Mouse (Mus musculus) heart, embryonic 11.5 days (tissue): ENCODE results near the gene Pyy. TPM values are rescaled to one million over a fixed set of nuclear protein-coding genes. Genes with fewer than 3 reads are reported as not detected.

Experiments
- ATAC-seq: fragments of 200-750 bp; cut with Nextera tagmentation; replicated peaks from 2 replicates; pipeline ENCODE4 v1.8.0; 2017; ENCODE audit warnings: moderate library complexity; ENCODE audit not compliant: insufficient number of reproducible peaks, low FRiP score, low TSS enrichment
- H3K27ac ChIP-seq: fragments of 300-500 bp; sonication (generic); 2 replicates; pipeline ENCODE4 v1.5.1; 2014; ENCODE audit warnings: mild to moderate bottlenecking, low read depth, low read length
- H3K27me3 ChIP-seq: fragments of 300-500 bp; sonication (generic); 2 replicates; pipeline ENCODE4 v1.6.1; 2014; ENCODE audit warnings: mild to moderate bottlenecking, low read length, mixed read lengths; ENCODE audit not compliant: control insufficient read depth, insufficient read depth
- H3K36me3 ChIP-seq: fragments of 300-500 bp; sonication (generic); 2 replicates; pipeline ENCODE4 v1.6.1; 2014; ENCODE audit warnings: mild to moderate bottlenecking, low read length, moderate library complexity, mixed read lengths; ENCODE audit not compliant: control insufficient read depth, insufficient read depth
- H3K4me1 ChIP-seq: fragments of 300-500 bp; sonication (generic); 2 replicates; pipeline ENCODE4 v1.6.1; 2014; ENCODE audit warnings: low read length; ENCODE audit not compliant: control insufficient read depth, insufficient read depth
- H3K4me2 ChIP-seq: fragments of 300-500 bp; sonication (generic); 2 replicates; pipeline ENCODE4 v1.6.1; 2014; ENCODE audit warnings: mild to moderate bottlenecking, moderate library complexity
- H3K4me3 ChIP-seq: fragments of 300-500 bp; sonication (generic); 2 replicates; pipeline ENCODE4 v1.5.1; 2014; ENCODE audit warnings: low read depth, low read length
- H3K9ac ChIP-seq: fragments of 300-500 bp; sonication (generic); 2 replicates; pipeline ENCODE4 v1.6.1; 2014; ENCODE audit warnings: mild to moderate bottlenecking, low read depth, low read length, moderate library complexity
- H3K9me3 ChIP-seq: fragments of 300-500 bp; sonication (generic); replicated peaks from 2 replicates; pipeline ENCODE4 v1.6.1; 2016; ENCODE audit warnings: low read length; ENCODE audit not compliant: control insufficient read depth
- WGBS: fragments of 180-500 bp; shearing (Covaris S2); extraction: QIAGEN DNeasy Blood & Tissue Kit; methylation state at CpG from one replicate; pipeline ENCODE4 v1.1.7; 2014; ENCODE audit not compliant: insufficient replicate concordance; 5-methylcytosine and 5-hydroxymethylcytosine counted together
- polyA plus RNA-seq: library from polyadenylated mRNA; unstranded; fragments of >200 nt; fragmentation: Nextera tagmentation; extraction: Ambion mirVana; gene quantifications from 2 replicates; pipeline ENCODE4 v1.2.1, GENCODE M21; 2014

Pyy gene
- polyA plus RNA-seq, 1 experiment from 2014 or later: 0.69 TPM

GRCm38 (mm10) chr11:102102485-102103258, 5.0 kb downstream of the Pyy start:
- peaks cover 46% of the 10 kb centered on the region for H3K27me3 ChIP-seq
- H3K4me1 ChIP-seq: peaks cover 6% of the 10 kb centered on the region
- H3K4me3 ChIP-seq: no peak overlapping the region
- peak overlapping the region; percentile 16; the same call in 1 of the 2 replicates for H3K4me2 ChIP-seq
- WGBS: 14% methylated on average over 17 of the region's 17 CpGs
- H3K36me3 ChIP-seq: no peaks in the 10 kb centered on the region
- H3K27ac ChIP-seq: no peak overlapping the region
- H3K9me3 ChIP-seq: no peaks in the 10 kb centered on the region
- no peak overlapping the region for H3K9ac ChIP-seq
- ATAC-seq: no peak

DNA sequence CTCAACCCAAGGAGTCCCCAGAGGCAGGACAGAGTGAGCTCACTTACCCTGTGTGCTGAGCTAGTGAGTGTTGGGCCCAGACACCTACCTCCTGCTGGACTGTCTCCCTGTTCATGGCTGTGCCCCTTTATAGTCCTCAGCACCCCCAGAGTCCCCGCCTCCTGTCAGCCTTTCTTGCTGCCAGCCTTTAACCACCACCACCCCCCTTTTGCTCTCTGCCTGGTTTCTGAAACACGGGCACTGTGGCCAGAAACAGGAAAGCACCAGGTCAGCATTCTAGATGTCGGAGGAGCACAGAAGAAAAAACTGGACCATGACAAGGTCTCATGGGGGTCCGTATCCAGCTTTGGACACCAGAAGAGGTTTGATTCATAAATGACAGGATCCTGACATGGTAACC, 6.4 kb downstream of the Pyy start, which contains the start of gene Ppy:
Gene Ppy, minus strand, starts transcription at position 101 of the 400 bp plus-strand sequence.
- no peak within 1 kb of the TSS for H3K9ac ChIP-seq
- no peak within 1 kb of the TSS for H3K27ac ChIP-seq
- H3K9me3 ChIP-seq: no peaks in the 10 kb centered on the region
- no peak within 1 kb of the TSS for H3K4me2 ChIP-seq
- 79% methylated on average over 4 of the region's 4 CpGs for WGBS
- no peak for ATAC-seq
- H3K27me3 ChIP-seq: peaks cover 32% of the 10 kb centered on the region
- H3K4me1 ChIP-seq: peaks cover 7% of the 10 kb centered on the region
- H3K4me3 ChIP-seq: no peak within 1 kb of the TSS
- H3K36me3 ChIP-seq: no peaks in the 10 kb centered on the region

GRCm38 (mm10) chr11:102096887-102097391, 10.7 kb downstream of the Pyy start:
- peak overlapping the region; percentile 43; the same call in 1 of the 2 replicates for H3K9ac ChIP-seq
- no peaks in the 10 kb centered on the region for H3K9me3 ChIP-seq
- ATAC-seq: peak; percentile 86
- 4% methylated on average over 17 of the region's 18 CpGs for WGBS
- peak overlapping the region; percentile 61 for H3K4me2 ChIP-seq
- H3K36me3 ChIP-seq: no peaks in the 10 kb centered on the region
- no peak overlapping the region for H3K27ac ChIP-seq
- peaks cover 19% of the 10 kb centered on the region for H3K4me1 ChIP-seq
- peak overlapping the region; percentile 25 for H3K4me3 ChIP-seq
- peaks cover 7% of the 10 kb centered on the region; the same call in 1 of the 2 replicates for H3K27me3 ChIP-seq

- H3K27ac ChIP-seq: no peak overlapping the region
- peak overlapping the region; percentile 61 for H3K4me2 ChIP-seq
- H3K9me3 ChIP-seq: no peaks in the 10 kb centered on the region
- no peaks in the 10 kb centered on the region for H3K36me3 ChIP-seq
- peaks cover 19% of the 10 kb centered on the region for H3K4me1 ChIP-seq
- H3K9ac ChIP-seq: peak overlapping the region; percentile 43; the same call in 1 of the 2 replicates
- ATAC-seq: 0 out of 2 replicates have a peak, but pooled peaks have one; percentile 16
- peak overlapping the region; percentile 25; the same call in 1 of the 2 replicates for H3K4me3 ChIP-seq
- peaks cover 4% of the 10 kb centered on the region; the same call in 1 of the 2 replicates for H3K27me3 ChIP-seq
- WGBS: 73% methylated on average over 5 of the region's 5 CpGs
These were observed 11.2 kb downstream of the Pyy start for GRCm38 (mm10) chr11:102096446-102096845.

GRCm38 (mm10) chr11:102095676-102096075, 12.0 kb downstream of the Pyy start:
- no peak overlapping the region for H3K4me2 ChIP-seq
- H3K27ac ChIP-seq: no peak overlapping the region
- no peak overlapping the region for H3K4me3 ChIP-seq
- peaks cover 19% of the 10 kb centered on the region for H3K4me1 ChIP-seq
- WGBS: 59% methylated on average over 3 of the region's 3 CpGs
- 0 out of 2 replicates have a peak, but pooled peaks cover 4% of the 10 kb centered on the region for H3K27me3 ChIP-seq
- no peaks in the 10 kb centered on the region for H3K36me3 ChIP-seq
- no peak for ATAC-seq
- H3K9me3 ChIP-seq: no peaks in the 10 kb centered on the region
- H3K9ac ChIP-seq: no peak overlapping the region

DNA sequence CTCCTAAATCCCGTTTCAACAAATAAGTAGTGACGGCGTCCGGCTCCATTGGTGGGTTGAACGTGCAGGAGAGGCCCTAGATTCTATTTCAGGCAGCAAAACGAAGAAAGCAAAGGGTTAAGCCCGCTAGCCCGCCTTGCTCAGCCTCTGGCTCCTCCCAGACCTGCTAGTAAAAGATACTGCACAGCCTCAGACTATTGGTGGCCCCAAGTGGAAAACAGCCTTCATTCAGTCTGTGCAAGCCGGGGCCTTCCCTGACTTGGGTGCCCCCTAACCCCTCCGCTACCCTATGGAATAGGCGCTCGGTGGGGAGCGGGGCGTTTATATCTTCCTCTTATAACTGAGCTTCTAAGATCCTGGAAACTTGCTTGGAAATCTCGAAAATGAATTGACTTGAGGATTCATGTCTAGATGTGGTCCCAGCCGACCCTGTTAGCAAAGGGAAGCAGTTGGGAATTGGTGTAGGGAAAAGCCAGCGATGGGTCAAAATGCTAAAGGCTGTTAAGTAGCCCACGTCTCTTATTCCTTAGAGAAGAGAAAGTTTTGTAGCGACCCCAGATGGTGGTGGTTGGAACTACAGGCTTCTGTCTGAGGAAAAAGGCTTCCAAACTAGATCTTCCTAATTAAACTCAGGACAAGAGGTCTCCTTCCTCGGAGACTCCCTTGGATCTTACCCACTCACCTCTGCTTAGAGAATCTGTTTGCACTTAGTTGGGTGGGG, 18.4 kb downstream of the Pyy start:
- ATAC-seq: peak; percentile 75
- peak overlapping the region; percentile 72 for H3K9ac ChIP-seq
- H3K9me3 ChIP-seq: no peaks in the 10 kb centered on the region
- H3K4me2 ChIP-seq: peak overlapping the region; percentile 91
- peaks cover 4% of the 10 kb centered on the region; the same call in 1 of the 2 replicates for H3K36me3 ChIP-seq
- peaks cover 13% of the 10 kb centered on the region for H3K4me1 ChIP-seq
- WGBS: under 1% methylated on average over 20 of the region's 20 CpGs
- peak overlapping the region; percentile 80 for H3K4me3 ChIP-seq
- H3K27me3 ChIP-seq: no peaks in the 10 kb centered on the region
- peak overlapping the region; percentile 89 for H3K27ac ChIP-seq

GRCm38 (mm10) chr11:102087931-102088898, 19.4 kb downstream of the Pyy start, which contains the start of gene Mpp2:
TSS of gene Mpp2 (minus strand) at chr11:102088515.
- Histone ChIP-seq H3K27me3 (no peaks in the 10 kb centered on the region), H3K9me3 (no peaks in the 10 kb centered on the region; the same call in none of the 2 replicates), H3K27ac (peak within 1 kb of the TSS; percentile 89), H3K4me3 (peak within 1 kb of the TSS; percentile 80), H3K4me1 (peaks cover 9% of the 10 kb centered on the region), H3K9ac (peak within 1 kb of the TSS; percentile 80), H3K4me2 (peak within 1 kb of the TSS; percentile 91), H3K36me3 (peaks cover 4% of the 10 kb centered on the region; the same call in 1 of the 2 replicates)
- under 1% methylated on average over 49 of the region's 49 CpGs for WGBS
- ATAC-seq: peak; percentile 76
